Mouse (Mus musculus): ENCODE results near the gene Otoa.

Otoa gene

DNA sequence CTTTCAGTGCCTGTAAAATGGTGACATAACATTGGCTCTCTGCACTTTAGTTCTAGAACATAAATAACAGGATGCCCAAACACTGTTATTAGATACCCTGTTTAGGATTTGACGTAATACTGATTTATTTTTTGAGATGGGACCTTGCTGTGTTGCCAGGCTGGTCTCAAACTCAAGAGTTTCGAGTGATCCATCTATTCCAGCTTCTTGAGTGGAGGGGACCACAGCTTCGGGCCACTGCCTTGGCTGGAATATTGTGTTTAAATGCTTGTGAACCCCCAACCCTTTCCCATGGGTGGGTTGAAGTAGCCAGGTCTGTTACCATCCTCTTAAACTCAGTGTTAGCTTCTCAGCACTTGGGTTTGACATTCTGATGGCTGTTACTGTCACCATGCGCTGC lies at the start of gene Otoa:
TSS of gene Otoa (plus strand) at position 301 of the 400 bp plus-strand sequence.
- no peak for DNase-seq (ENCODE audit: low read depth, low spot score)

DNA sequence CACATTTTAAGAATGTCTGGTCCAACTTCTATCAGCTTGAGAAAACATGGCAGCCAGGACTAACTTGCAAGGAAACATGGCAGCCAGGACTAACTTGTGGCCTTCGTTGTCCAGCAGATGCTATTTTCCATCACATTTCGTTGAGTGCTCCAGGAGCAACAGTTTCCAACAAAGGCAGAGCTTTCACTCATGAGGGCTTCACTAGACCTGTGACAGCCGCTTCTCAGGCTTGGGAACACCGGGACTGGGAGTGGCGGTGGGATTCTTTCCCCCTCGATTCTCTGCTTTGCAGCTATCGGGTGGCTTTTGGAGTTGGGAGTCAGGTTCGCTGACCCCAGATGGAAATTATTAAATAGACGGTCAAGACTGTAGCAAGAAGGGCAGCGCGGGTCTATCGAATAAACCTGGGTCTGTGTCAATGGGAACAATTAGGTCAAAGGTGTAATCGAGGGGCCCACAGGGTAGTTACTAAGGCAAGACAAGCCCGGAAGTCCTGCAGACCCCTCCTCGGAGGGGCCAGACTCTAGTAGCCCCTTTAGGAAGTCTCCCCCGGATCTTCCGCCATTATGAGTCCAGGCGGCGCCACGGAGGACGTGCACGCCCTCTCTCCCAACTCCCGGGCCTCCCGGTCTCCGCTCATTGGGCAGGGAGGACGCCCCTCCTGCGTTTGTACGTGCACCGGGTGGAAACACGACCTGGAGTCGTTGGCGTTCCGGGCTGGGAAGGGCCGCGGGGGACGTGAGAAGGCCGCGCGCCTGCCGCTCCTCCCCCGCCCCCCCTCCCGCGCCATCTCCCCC lies 47.4 kb upstream of the Otoa start, which contains the start of gene Mettl9:
TSS of gene Mettl9 (plus strand) at position 590 of the 797 bp plus-strand sequence.
- DNase-seq (ENCODE audit: low read depth, low spot score): peak; percentile 87

DNA sequence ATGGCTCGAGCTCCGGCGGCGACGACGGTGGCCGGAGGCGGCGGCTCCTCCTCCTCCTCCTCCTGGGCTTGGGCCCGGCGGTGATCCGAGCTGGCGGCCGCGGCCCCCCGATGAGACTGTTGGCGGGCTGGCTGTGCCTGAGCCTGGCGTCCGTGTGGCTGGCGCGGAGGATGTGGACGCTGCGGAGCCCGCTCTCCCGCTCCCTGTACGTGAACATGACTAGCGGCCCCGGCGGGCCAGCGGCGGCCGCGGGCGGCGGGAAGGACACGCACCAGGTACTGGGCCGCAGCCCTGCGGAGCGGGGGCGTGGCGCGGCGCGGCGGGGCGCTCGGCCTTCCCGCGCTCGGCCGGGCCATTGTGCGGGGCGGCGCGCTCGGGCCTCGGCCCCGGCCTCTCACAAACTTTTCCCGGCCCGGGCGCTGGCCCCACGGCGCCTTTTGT lies 46.7 kb upstream of the Otoa start:
- DNase-seq (ENCODE audit: low read depth, low spot score): peak; percentile 56

DNA sequence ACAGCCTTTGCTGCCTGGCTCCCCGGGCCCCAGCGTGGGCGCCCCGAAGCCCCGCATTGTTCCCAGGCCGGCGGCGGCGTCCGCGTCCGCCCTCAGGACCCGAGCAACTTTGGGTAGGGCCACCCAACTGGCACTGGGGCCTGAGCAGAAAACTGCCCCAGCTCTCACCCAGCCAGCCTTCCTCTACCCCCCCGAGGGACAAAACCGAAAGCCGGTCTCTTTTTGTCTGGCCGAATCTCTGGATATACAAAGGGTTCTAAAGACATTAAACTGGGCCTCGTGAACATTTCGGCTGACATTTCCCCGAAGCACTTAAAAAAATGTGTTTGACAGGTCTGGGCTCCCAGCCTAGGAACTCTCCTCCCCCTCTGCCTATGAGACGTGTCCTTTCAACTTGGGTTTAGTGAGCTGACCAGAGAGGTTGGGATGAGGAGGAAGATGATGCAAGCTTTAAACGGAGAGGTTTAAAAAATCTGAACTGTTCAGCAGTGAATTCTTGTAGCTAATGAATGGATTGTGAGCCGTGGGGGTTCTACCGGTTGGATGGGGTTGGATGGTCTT lies 46.2 kb upstream of the Otoa start:
- no peak for DNase-seq (ENCODE audit: low read depth, low spot score)

DNA sequence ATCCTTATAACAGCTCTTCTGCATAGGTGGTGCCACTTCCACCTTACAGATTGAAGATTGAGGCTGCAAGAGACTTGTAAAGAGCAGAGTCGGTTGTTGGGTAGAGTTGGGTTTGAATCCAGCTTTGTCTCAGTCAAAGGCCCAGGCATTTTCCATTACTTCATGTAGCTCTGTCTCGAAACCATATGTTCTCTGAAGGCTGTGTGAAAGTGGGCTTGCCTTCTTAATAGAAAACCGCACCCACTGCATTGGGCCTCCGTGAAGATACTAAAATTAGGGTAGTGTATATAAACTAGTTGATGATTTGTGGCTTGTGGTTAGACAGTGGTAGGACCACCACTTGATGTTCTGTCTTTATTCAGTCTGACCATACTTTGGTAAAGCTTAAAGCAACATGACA lies 40.9 kb upstream of the Otoa start:
- no peak for DNase-seq (ENCODE audit: low read depth, low spot score)

DNA sequence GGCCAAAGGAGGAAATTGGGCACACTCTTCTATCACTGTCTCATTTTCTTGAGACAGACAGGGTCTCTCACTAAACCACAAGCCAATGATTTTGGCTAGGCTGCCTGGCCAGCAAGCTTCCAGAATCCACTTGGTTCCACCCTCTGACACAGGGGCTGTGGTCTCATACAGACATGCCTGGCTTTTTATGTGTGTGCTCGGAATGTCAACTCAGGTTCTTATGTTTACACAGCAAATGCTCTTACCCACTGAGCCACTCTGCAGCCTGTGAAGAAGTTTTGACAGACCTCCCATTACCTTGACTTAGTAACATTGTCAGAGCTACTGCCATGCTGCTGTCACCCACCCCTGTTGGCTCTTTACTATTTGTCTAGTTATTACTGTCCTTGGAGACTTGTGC lies 39.5 kb upstream of the Otoa start:
- DNase-seq (ENCODE audit: low read depth, low spot score): no peak

DNA sequence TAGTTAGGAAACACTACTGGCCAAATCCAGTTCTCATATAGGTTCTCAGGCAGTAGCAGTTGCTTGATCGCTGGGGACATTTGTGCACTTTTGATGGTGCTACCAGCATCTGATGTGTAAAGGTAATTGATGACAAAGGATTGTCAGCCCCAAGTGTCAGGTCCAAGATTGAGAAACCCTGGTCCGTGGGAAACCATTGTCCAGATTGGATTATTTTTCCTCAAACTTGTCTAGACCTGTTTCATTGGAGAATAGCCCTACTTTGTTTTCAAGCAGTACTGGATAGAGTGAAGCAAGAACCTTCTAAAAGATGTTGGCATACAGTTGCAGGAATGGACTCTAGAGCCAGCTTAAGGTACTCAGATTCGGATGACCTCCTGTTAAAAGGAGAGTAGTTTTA lies 38.4 kb upstream of the Otoa start:
- DNase-seq (ENCODE audit: low read depth, low spot score): no peak

DNA sequence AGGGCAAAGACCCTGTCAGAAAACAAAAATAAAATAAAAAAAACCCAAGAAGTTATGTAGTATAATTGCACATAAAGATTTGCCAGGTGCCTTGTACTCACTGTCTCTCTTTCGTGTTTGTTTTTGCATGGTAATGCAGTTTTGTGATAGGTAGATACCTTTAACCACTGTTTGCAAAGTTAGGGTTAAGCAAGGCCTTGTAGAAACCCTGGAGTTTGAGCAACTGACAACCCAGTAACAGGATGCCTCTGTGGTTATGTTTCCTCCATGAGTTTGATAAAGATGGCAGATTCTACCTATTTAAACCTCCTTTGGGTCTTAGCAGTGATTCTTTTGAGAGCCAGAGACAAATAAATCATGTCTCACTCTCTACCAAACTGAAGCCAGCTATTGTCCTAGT lies 37.9 kb upstream of the Otoa start:
- no peak for DNase-seq (ENCODE audit: low read depth, low spot score)

DNA sequence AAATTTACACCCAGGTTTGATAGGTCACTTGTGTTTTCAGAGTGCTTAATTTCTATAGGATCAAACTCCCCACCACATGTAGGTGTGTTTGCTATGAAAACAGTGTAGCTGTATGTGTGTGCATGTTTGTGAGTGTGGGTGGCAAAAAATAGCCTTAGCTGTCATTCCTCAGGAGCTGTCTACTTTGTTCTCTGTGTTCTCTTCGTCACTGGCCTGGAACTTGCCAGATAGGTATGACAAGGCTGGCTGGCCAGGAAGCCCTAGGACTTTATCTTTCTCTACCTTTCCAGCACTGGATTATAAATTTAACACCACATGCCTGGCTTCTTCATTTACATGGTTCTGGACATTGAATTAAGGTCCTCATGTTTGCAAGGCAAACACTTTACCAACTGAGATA lies 37.2 kb upstream of the Otoa start:
- DNase-seq (ENCODE audit: low read depth, low spot score): no peak

DNA sequence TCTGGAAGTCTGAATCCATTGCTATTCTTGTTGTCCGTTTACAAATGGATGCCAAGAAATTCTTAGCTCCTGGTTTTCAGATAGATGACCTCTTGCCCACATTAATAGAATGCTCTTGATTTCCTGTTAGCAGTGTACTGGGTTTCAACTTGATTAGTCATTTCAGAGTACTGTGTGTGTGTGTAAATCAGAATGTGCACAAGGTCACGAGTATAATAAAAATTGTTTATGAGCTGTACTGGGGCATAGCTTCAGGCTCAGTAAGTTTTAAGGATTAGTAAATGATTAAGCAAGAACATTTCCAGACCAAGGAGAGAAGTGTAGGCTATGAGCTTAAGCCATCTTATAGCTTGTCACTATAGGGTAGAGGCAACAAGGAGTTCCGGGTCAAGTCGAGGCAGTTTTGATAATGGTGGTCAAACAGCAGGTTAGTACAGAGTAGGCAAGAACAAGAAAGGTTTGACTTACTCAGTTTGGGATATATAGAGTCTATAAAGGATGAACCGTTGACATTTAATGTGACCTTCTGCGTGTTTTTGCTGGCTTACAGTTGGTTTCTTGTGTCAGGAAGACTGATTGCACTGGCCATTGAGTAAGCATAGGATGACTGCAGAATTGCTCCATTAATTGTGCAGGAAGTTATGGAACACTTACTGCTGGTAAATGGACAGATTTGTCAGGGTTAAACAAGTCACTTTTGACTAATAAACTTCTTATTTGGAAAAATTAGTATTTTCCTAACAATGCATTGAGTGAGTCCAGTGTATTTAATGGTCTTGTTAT lies 35.6 kb upstream of the Otoa start:
- DNase-seq (ENCODE audit: low read depth, low spot score): no peak

DNA sequence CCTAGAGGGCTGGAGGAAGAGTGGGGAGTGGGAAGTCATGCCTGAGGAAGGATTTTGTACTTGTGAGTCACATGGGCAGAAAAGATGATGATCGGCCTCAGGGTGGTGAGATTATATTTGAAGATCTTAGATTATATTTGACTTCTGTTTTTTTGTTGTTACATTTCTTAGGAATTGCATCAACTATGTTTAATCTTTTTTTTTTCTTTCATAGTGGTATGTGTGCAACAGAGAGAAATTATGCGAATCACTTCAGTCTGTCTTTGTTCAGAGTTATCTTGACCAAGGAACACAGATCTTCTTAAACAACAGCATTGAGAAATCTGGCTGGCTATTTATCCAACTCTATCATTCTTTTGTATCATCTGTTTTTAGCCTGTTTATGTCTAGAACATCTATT lies 33.8 kb upstream of the Otoa start:
- DNase-seq (ENCODE audit: low read depth, low spot score): no peak

DNA sequence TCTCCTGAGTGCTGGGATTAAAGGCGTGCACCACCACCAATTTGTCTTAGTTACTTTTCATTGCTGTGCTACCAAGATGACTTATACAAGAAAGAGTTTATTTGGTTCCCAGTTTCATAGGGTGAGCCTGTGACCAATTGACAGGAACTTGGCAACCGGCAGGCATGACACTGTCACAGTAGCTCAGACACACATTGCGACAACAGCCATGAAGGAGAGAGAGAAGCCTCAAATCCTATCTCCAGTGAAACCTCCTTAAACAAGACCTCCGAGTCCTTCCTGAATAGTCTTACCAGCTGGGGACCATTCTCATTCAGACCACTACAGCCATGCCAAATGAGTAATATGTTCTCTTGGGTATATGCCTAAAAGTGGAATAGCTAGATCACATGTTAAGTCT lies 28.4 kb upstream of the Otoa start:
- DNase-seq (ENCODE audit: low read depth, low spot score): no peak

DNA sequence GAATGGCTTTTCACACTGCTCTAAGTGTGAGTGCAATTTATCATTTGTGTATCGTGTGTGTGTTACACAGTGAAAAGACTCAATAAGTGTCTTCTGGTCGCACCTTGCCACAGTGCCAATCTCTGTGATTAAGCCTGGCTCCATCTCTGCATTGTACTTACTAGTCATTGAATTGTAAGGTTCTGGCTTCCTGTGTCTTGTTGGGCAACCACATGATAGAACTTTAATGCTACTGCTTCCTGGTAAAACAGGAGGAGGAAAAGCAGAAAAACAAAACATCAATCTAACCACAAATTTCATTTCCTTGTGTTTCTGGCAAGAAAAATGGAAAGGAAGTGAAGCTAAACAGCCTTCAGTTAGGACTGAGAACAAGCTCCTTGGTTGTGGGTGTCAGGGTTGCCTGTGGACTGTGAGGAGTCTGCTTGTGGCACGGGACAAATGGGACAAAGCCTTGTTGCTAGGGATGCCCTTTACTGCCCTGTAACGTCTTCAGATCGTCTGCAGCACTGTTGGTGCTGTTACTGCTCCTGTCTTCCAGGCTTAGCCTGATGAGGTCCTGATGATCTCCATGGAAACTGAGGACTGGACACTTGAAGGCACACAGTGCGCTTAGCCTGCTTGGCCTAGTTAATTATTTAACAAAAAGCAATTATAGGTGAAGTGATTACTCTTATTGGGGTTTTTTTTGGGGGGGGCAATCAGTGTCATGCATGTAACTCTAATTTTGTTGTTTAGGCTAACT lies 21.8 kb upstream of the Otoa start:
- DNase-seq (ENCODE audit: low read depth, low spot score): no peak

DNA sequence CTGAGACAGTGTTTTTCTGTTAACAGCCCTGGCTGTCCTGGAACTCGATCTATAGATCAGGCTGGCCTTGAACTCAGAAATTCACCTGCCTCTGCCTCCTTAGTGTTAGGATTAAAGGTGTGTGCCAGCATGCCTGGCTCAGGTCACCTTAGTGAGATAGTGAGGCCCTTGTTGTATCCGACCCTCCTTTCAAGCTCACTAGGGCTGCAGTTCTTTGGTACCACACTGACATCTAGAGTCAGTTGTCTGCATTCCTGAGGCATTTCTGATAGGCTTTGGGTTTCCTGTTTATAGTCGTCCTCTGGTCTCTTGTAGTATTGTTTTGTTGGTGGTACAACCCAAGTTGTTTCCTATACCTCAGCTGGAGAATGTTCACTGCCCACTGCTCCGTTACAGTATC lies 17.1 kb upstream of the Otoa start:
- no peak for DNase-seq (ENCODE audit: low read depth, low spot score)

DNA sequence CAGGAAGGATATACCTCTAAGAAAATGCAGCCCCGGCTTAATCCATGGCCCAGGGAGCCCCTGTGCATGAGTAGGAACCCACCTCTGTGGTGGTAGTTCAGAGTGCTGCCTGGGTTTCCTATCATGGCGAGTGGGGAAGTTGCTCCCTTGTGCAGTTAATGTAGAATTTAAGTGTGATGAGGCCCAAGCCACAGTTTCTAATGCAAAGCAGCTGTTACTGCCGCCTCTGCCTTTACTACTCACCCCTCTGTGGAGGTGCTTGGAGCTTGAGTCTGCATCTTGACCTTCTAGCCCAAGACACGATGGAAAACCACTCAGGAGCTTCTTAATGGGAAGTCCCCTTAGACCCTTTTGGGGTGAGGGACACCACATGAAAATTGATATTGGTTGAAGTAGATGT lies 10.2 kb upstream of the Otoa start:
- DNase-seq (ENCODE audit: low read depth, low spot score): no peak

DNA sequence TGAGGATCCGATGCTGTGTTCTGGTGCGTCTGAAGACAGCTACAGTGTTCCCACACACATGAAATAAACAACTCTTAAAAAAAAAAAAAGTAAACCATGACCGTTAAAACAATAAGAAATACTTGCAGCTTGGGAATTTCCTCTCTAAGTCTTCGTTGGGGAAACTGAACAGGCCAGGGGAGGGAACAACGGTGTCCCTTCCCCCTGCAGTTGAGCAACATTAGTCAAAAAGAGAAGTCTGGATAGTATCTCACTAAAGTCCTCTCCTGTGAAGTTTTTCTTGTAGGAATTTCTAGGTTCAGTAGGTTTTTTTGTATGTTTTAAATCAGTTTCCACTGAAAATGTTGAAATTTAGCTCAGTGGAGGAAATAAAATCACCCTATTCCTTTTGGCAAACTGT lies 8.9 kb upstream of the Otoa start:
- no peak for DNase-seq (ENCODE audit: low read depth, low spot score)

DNA sequence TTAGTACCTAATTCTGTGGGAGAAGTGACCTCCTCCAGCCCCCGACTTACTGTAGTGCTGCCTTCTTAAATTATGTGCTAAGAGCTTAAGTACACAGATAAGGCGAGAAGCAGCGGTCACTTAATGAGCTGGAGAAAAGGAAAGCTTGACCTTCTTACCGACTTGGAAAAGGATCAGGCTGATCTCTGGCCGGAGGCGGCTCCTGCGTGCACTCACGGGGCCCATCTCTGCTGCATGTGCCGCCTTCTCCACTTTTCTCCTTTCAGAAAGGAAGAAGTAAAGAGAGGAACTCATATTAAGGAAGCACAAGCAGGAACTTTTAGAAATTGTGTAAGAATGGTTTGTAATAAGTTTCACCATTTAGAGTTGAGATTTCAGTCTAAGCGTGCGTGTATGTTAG lies 7.2 kb upstream of the Otoa start, which contains the start of gene Igsf6:
TSS of gene Igsf6 (minus strand) at position 292 of the 400 bp plus-strand sequence.
- no peak for DNase-seq (ENCODE audit: low read depth, low spot score)

DNA sequence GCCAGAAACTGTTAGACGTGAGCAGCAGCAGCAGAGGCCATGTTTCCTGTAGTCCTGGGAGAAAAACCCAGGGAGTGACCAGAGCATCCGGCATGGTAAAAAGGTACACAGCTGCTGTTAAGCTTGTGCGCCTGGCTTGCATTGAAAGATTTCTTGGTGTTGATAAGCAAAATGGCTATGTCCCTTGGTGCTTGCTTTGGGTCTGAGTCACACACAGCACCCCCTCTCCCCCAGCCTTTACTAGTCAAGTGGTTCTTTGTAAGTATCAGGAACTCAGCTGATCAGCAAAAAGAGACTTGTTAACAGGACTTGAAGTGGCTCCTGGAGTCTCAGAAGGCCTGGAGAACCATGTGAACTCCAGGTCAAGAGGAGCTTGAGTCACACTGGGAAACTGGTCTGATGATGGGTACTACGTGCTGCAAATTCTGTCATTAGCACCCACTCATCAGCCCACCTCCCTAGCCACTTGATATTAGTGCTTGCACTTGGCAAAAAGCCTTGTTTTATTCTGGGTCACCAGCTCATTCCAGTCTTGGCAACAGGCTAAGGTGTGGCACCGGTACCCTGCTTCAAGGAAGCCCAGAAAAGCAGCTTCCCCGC lies 6.5 kb upstream of the Otoa start:
- no peak for DNase-seq (ENCODE audit: low read depth, low spot score)

DNA sequence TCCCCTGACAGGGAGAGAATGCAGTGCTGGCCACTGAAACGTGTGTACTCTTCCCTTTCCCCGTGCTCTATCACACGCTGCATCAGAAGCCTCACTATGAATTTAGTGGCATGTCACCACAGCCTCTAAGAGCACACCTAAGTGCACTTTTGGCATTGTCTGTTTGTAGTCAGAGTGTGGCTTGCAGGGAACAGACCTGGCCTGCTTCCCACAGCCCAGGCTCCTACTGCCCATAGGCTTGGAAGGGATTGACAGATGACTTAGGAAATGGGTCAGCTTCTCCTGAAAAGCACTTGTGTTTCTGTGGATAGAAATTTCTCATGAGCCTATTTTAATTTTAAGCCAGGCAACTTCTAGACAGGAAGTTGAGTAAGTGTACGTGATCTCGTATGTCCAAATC lies 6.0 kb upstream of the Otoa start:
- no peak for DNase-seq (ENCODE audit: low read depth, low spot score)

DNA sequence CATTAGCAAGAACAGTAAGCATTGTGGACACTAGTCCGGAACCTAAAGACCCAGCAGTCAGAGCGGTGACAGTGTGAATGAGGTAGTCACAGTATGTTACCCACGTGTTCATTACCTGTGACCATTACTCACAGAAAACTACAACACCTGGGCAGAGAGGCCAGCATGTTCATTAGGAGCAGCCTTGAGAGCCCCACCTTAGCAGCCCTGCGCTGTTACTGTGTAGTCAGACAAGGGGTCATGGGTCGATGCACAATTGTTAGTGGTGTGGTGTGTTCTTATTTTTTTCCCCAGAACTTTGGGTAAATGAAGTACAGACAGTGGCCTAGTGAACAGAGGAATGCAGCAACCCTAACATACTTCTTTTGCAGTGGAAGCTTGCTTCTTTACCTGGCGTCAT lies 4.1 kb upstream of the Otoa start:
- DNase-seq (ENCODE audit: low read depth, low spot score): no peak

DNA sequence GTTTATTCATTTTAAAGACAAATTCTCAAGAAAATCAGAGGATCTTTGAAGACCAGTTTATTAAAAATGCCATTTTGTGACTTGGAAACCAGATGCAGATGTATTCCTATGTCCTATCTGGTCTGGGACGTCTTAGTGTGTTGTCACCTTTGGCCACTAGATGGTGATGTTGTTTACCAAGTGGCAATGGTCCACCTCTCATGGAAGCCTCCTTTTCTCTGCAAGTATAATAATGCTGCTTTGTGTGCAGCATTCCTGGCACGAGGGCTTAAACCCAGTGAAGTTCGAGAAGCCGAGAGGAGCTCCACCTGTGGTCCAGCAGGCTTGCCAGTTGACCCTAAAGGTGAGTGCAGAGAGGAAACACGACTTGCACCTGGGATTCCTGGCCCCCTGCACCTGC lies 3.6 kb upstream of the Otoa start:
- no peak for DNase-seq (ENCODE audit: low read depth, low spot score)

DNA sequence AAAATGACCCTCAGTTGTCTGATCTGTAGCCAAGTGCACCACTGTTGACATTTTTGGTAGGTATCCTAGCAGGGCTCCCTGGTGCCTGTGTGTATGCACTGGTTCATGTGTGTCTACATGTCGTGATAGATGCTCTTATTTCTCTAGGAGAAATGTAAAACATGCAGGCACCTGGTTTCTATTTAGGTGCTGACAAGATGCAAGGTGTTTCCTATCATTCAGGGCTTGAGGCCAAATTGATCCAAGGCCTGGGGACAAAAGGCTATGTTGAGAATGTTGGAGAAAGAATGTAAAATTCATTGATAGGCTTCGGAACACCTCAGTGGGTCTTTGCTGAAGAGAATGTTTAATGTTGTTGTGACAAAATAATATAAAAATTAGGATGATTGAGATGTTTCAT lies 366 bp downstream of the Otoa start:
- DNase-seq (ENCODE audit: low read depth, low spot score): no peak

Data from c-Kit-negative CD71-positive TER-119-positive erythroid progenitor cells, embryonic 14.5 days (primary cell).